Mouse (Mus musculus) left cerebral cortex, postnatal 10 days (tissue): ENCODE data around the gene Stk11ip. TPM values are rescaled to one million over a fixed set of nuclear protein-coding genes. Genes with fewer than 3 reads are reported as not detected.
A peak's percentile ranks its signal among the peaks of the same experiment; 100 is the strongest.

Experiments used
- DNase-seq, 2 experiments: peaks; one replicate each; pipeline ENCODE4 v3.0.0; 2021 to 2022; ENCODE audit warnings: low spot score in 2 of 2, mixed read lengths in 1 of 2; ENCODE audit errors: extremely low spot score in 1 of 2
- intact Hi-C: fragments of 180-260 bp; cut with DNase I; formaldehyde crosslinking; loops from one replicate; pipeline ENCODE4 v1.15.1; 2025
- total RNA-seq, 2 experiments: library from RNA; stranded (reverse); gene quantifications; 2 replicates each; pipeline ENCODE4 v1.2.3; 2021

Stk11ip gene
- total RNA-seq, 2 experiments from 2014 or later: 29.4 to 29.7 TPM

- intact Hi-C loops: no loop called here
- no peak for DNase-seq
Observed at GRCm38 (mm10) chr1:75532280-75533172, 11.2 kb downstream of the Stk11ip start.

DNA sequence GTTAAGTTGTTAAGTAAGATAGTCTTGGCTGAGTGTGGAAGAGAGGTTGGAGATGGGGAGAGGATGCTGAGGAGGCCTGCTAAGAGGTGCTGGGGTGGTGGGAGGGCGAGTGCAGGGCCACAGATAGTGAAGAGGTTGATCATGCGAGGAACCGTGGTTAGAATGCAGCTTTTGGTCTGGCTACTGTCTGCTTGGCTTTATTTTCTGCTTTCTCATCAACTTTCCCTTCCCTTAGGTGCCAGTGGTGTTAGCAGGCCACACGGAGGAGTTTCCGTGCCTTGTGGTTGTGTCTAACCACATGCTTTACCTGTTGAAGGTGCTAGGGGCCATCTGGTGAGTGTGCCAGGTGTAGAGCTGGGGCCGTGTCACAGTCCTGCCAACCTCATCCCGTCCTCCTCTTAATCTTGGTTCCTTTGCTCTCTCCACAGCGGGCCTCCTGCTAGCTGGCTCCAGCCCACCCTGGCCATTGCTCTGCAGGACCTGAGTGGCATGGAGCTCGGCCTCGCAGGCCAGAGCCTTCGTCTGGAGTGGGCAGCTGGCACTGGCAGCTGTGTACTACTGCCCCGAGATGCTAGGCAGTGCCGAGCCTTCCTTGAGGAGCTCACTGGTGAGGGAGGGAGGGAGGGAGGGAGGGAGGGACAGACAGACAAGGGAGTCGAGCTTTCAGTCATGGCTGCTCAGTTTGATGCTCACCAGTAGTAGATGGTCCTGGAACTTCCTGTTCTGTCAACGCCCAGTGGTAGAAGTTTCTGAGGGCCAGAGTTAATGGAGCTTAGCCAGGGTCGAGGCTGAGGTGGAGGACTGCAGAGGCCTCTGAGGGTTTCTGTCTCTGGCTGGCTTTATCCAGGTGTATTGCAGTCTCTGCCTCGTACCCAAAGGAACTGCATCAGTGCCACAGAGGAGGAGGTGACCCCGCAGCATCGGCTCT, 12.3 kb downstream of the Stk11ip start:
- intact Hi-C loops: no loop called here
- DNase-seq: no peak

DNA sequence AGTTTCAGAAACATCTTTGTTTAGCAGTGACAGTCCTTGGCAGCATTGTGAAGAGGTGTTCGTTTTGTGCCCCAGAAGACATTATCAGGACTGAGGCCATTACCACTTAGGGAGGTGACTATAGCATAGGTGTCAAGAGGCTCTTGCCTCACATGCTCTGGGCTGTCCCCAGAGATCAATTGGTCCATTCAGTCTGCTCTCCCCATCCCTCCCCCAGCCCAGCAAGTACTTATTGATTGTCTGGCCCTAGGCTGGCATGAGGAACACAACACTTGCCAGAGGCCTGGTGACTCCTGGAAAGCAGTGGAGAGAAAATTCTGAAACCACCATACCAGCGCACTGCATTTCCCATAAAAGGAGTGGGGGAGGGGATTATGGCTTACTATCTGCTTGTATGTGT, 16.3 kb downstream of the Stk11ip start:
- DNase-seq: no peak
- intact Hi-C loops: no loop called here

GRCm38 (mm10) chr1:75538597-75539190, 17.4 kb downstream of the Stk11ip start:
- no peak for DNase-seq
- intact Hi-C loops: no loop called here

DNA sequence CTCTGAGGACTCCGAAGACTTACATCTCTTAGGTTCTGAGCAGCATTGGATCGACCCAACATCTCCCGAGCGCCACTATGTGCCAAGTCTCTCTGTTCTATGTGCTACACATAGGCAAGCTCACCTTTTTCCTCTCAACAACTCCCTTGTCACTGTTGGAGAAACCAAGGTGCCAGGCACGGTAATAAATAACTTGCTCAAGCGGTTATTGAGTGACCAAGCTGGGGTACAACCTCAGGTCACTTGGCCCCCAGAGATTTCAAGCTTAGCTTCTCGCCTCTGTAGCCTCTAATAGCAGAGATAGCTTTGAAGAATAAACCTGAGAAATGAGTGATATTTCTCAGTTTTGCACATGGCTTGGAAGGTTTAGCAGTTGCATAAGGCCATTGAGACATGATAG, 20.2 kb downstream of the Stk11ip start:
- DNase-seq: no peak
- intact Hi-C loops: no loop called here

DNA sequence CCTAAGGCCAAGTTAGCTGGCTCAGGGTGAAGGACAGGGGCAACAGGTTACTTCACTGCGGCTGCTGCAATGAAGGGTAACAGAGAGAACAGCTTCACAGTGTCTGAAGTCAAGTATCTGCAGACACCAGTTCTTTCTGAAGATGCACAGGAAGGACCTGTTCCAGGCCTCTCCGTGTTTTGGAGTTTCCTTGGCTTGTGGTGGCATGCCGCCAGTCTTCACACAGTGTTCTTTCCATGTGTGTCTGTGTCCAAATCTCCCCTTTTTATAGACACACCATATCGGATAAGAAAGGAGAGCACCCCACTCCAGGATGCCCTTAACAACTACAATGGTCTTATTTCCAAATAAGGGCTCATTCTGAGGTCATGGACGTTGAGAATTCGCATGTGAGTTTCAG, 23.0 kb downstream of the Stk11ip start:
- DNase-seq: no peak
- intact Hi-C loops: no loop called here

- intact Hi-C loops: no loop called here
- DNase-seq: peak in 1 of 2 experiments; percentile 81
Observed at GRCm38 (mm10) chr1:75545965-75546956, 24.9 kb downstream of the Stk11ip start, which contains the start of gene Slc4a3. Gene Slc4a3, plus strand, starts transcription at chr1:75546266.

GRCm38 (mm10) chr1:75547351-75547750, 26.0 kb downstream of the Stk11ip start:
- no peak for DNase-seq
- intact Hi-C loops: no loop called here

DNA sequence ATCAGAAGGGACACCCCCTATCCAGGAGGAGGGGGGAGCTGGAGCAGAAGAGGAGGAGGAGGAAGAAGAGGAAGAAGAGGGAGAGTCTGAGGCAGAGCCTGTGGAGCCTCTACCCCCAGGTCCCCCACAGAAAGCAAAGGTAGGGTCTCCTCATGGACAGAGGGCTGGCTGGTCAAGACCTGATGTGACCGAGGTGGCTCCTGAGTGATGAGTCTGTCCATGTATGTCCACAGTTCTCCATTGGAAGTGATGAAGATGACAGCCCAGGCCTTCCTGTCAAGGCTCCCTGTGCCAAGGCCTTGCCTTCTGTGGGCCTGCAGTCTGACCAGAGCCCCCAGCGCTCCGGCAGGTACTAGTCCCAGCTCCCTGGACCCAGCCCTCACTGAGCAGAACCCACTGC, 26.8 kb downstream of the Stk11ip start:
- no peak for DNase-seq
- intact Hi-C loops: no loop called here

- DNase-seq: no peak
- intact Hi-C loops: no loop called here
Observed at GRCm38 (mm10) chr1:75548871-75549270, 27.5 kb downstream of the Stk11ip start.

GRCm38 (mm10) chr1:75549289-75550279, 28.3 kb downstream of the Stk11ip start:
- intact Hi-C loops: no loop called here
- no peak for DNase-seq

GRCm38 (mm10) chr1:75550586-75550985, 29.3 kb downstream of the Stk11ip start:
- intact Hi-C loops: no loop called here
- no peak for DNase-seq

DNA sequence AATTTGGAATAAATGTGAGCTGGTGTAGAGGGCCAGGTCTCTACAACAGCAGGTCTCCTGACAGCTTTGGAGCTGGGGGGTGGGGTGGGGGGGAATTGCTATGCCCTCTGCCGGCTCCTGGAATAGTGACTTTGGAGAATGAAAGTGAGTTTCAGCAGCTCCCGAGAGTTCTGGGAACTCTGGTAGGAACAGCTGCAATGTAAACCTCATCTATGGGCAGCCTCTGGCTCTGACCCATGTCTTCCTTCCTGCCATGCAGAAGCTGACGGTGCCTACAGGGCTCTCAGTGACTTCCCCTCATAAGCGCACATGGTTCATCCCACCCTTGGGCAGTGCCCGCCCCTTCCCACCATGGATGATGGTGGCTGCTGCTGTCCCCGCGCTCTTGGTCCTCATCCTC, 34.4 kb downstream of the Stk11ip start:
- no peak for DNase-seq
- intact Hi-C loops: no loop called here

GRCm38 (mm10) chr1:75556143-75556781, 34.9 kb downstream of the Stk11ip start:
- no peak for DNase-seq
- intact Hi-C loops: no loop called here

DNA sequence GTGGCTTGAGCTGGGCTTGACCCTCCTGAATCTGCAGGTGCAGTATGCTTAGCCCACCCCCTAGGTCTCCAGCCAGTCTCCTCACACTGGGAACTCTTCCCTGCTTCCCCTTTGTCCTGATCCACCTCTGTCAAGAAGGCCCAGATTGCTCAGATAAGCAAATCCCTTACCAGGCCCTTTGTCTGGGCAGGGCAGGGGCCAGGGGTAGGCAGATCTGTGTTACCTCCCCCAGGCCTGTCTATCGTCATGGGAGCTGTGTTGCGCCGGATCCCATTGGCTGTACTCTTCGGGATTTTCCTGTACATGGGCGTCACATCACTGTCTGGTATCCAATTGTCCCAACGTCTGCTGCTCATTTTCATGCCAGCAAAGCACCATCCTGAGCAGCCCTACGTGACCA, 35.7 kb downstream of the Stk11ip start:
- intact Hi-C loops: no loop called here
- no peak for DNase-seq

GRCm38 (mm10) chr1:75558388-75559178, 37.3 kb downstream of the Stk11ip start:
- intact Hi-C loops: no loop called here

More at GRCm38 (mm10) chr1:75558388-75559178, 37.3 kb downstream of the Stk11ip start:
- no peak for DNase-seq
